Mouse (Mus musculus) forebrain, postnatal 0 days (tissue): ENCODE data around the gene Gcnt3. TPM values are rescaled to one million over a fixed set of nuclear protein-coding genes. Genes with fewer than 3 reads are reported as not detected.

Experiments used
- ATAC-seq: fragments of 200-750 bp; cut with Nextera tagmentation; 2 replicates; pipeline ENCODE4 v1.8.0; 2017; ENCODE audit warnings: mild to moderate bottlenecking, moderate library complexity
- DNase-seq: peaks from one replicate; pipeline ENCODE4 v3.0.0-alpha.2; 2015
- H3K27ac ChIP-seq: fragments of 300-500 bp; sonication (generic); 2 replicates; pipeline ENCODE4 v1.5.1; 2014; ENCODE audit warnings: low read depth, mild to moderate bottlenecking, antibody characterized with exemption, low read length, moderate library complexity, mixed read lengths
- H3K27me3 ChIP-seq: fragments of 300-500 bp; sonication (generic); 2 replicates; pipeline ENCODE4 v1.6.1; 2014; ENCODE audit warnings: mild to moderate bottlenecking, low read length, mixed read lengths; ENCODE audit not compliant: insufficient read depth
- H3K36me3 ChIP-seq: fragments of 300-500 bp; sonication (generic); 2 replicates; pipeline ENCODE4 v1.6.1; 2014; ENCODE audit warnings: mild to moderate bottlenecking, moderate library complexity; ENCODE audit not compliant: insufficient read depth
- H3K4me1 ChIP-seq: fragments of 300-500 bp; sonication (generic); 2 replicates; pipeline ENCODE4 v1.6.1; 2014; ENCODE audit warnings: antibody characterized with exemption; ENCODE audit not compliant: insufficient read depth
- H3K4me2 ChIP-seq: fragments of 300-500 bp; sonication (generic); 2 replicates; pipeline ENCODE4 v1.6.1; 2014; ENCODE audit warnings: low read depth, mild to moderate bottlenecking, moderate library complexity
- H3K4me3 ChIP-seq: fragments of 300-500 bp; sonication (generic); 2 replicates; pipeline ENCODE4 v1.5.1; 2014; ENCODE audit warnings: low read depth, low read length, mixed read lengths
- H3K9ac ChIP-seq: fragments of 300-500 bp; sonication (generic); 2 replicates; pipeline ENCODE4 v1.6.1; 2014; ENCODE audit warnings: mild to moderate bottlenecking
- H3K9me3 ChIP-seq: fragments of 300-500 bp; sonication (generic); 2 replicates; pipeline ENCODE4 v1.6.1; 2016; ENCODE audit warnings: low read length
- CTCF ChIP-seq: sonication (generic); IDR thresholded peaks from 2 replicates; pipeline ENCODE4 v1.5.1; 2016; ENCODE audit warnings: antibody characterized with exemption, control low read depth, low read depth
- WGBS: fragments of 180-500 bp; shearing (Covaris S2); extraction: QIAGEN DNeasy Blood & Tissue Kit; methylation state at CpG from one replicate; pipeline ENCODE4 v1.1.7; 2014; 5-methylcytosine and 5-hydroxymethylcytosine counted together
- polyA plus RNA-seq: library from polyadenylated mRNA; unstranded; fragments of >200 nt; fragmentation: Nextera tagmentation; extraction: Ambion mirVana; gene quantifications from 2 replicates; pipeline ENCODE4 v1.2.1, GENCODE M21; 2015
- total RNA-seq: library from RNA; depleted of rRNA; stranded (reverse); fragments of >200 nt; gene quantifications from 2 replicates; pipeline ENCODE4 v1.2.3, GENCODE M21; 2014

Gene Gcnt3
- total and polyA plus RNA-seq, 2 experiments from 2014 or later = not detected

- Histone ChIP-seq H3K27me3 (no peaks in the 10 kb centered on the region), H3K9me3 (no peaks in the 10 kb centered on the region), H3K27ac (no peak overlapping the region), H3K4me1 (0 out of 2 replicates have a peak, but pooled peaks cover 3% of the 10 kb centered on the region), H3K36me3 (peaks cover 46% of the 10 kb centered on the region), H3K9ac (no peak overlapping the region), H3K4me3 (no peak overlapping the region), H3K4me2 (no peak overlapping the region)
- no peak for TF ChIP-seq CTCF
- no peak for DNase-seq
- ATAC-seq = no peak
- 87% methylated on average over 14 of the region's 14 CpGs for WGBS
Measured at GRCm38 (mm10) chr9:70007506-70008248, 30.2 kb downstream of the Gcnt3 start.

DNA sequence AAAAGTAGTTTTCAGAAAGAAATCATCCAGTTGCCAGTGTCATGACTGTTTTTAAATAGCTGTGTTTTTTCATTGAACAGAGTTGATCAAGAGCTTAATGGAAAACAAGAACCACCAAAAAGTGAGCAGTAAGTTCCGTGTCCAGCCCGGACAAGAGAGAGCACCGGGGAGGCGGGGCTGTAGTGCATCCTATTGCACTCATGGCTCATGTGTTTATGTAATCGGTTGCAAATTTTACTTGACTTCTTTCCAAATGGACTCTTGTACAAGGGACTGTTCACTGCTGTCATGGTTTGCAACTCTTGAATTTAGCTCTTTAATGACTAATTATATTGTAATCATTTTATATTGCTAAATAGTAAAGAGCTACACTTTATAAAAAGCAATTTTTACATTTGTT is 30.9 kb downstream of the Gcnt3 start:
- WGBS = 92% methylated on average over 5 of the region's 5 CpGs
- no peak overlapping the region for H3K4me3 ChIP-seq
- no peak overlapping the region for H3K9ac ChIP-seq
- TF ChIP-seq CTCF = no peak
- no peak for ATAC-seq
- H3K27ac ChIP-seq = no peak overlapping the region
- no peak for DNase-seq
- H3K36me3 ChIP-seq = peaks cover 52% of the 10 kb centered on the region
- 0 out of 2 replicates have a peak, but pooled peaks cover 1% of the 10 kb centered on the region for H3K4me1 ChIP-seq
- H3K4me2 ChIP-seq = no peak overlapping the region
- H3K27me3 ChIP-seq = no peaks in the 10 kb centered on the region
- no peaks in the 10 kb centered on the region for H3K9me3 ChIP-seq

DNA sequence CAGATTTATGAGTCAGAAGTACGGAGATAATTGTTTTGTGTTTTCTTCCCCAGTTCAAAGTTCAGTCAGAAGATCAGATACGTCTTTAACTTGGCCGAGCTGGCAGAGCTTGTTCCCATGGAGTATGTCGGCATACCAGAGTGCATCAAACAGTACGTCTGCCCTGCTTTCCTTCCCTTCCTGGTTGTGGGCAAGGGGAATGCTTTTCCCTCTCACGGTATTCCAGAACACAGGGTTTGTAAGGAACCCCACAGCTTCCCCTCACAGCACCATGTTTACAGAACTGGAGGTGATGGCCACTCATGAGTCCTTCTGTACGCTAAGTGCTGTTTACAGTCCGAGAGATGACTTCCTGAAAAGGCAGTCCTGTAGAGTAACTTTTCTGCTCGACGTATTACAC is 34.4 kb downstream of the Gcnt3 start:
- DNase-seq (no peak), ATAC-seq (no peak)
- no peak overlapping the region for H3K9ac ChIP-seq
- TF ChIP-seq CTCF = no peak
- WGBS = 93% methylated on average over 10 of the region's 10 CpGs
- H3K27me3 ChIP-seq = no peaks in the 10 kb centered on the region
- H3K4me2 ChIP-seq = no peak overlapping the region
- H3K9me3 ChIP-seq = no peaks in the 10 kb centered on the region
- peaks cover 62% of the 10 kb centered on the region for H3K36me3 ChIP-seq
- H3K27ac ChIP-seq = no peak overlapping the region
- H3K4me1 ChIP-seq = no peaks in the 10 kb centered on the region
- no peak overlapping the region for H3K4me3 ChIP-seq

DNA sequence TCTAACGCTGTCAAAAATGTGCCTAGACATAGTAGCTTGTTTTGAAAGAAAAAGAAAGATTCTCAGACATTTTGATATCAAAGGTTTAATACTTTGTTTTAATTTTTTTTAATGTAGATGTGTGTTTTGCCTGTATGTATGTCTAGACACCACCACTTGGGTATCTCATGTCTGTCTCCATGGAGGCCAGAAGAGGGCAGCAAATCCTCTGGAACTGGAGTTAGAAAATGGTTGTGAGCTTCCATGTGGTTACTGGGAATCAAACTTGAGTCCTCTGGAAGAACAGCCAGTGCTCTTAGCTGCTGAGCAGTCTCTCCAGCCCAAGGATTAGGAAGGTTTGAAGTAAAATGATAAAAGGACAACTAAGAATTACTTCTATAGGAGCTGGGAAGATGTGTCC is 38.6 kb downstream of the Gcnt3 start:
- Histone ChIP-seq H3K27ac (no peak overlapping the region), H3K4me3 (no peak overlapping the region), H3K27me3 (no peaks in the 10 kb centered on the region), H3K36me3 (peaks cover 70% of the 10 kb centered on the region), H3K4me1 (no peaks in the 10 kb centered on the region), H3K9me3 (no peaks in the 10 kb centered on the region), H3K9ac (no peak overlapping the region), H3K4me2 (no peak overlapping the region)
- DNase-seq (no peak), ATAC-seq (no peak)
- WGBS = 93% methylated on average over 1 of the region's 1 CpGs
- TF ChIP-seq CTCF = peak; percentile 23; the same call in 1 of the 2 replicates

DNA sequence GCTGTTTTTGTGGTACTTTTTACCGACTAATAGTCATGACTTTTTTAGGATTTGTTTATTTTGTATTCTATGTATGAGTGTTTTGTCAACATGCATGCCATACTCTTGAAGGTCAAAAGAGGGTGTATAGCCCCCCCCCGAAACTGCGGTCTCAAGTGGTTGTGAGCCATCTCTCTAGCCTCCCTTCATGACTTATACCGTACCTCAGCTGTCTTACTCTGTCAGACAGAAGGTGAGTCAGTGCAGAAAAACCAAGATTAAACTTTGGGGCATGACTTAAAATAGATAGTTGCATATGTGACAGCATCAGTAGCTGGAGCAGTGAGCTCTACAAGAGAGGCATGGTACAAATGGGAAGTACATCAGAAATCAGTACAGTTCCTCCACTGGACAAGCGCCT is 43.3 kb downstream of the Gcnt3 start:
- ATAC-seq (no peak), DNase-seq (no peak)
- TF ChIP-seq CTCF = no peak
- H3K4me2 ChIP-seq = no peak overlapping the region
- H3K4me1 ChIP-seq = peaks cover 8% of the 10 kb centered on the region; the same call in 1 of the 2 replicates
- no peak overlapping the region for H3K4me3 ChIP-seq
- no peaks in the 10 kb centered on the region for H3K9me3 ChIP-seq
- no peak overlapping the region for H3K9ac ChIP-seq
- H3K27ac ChIP-seq = no peak overlapping the region
- no peaks in the 10 kb centered on the region for H3K27me3 ChIP-seq
- 89% methylated on average over 5 of the region's 5 CpGs for WGBS
- peaks cover 40% of the 10 kb centered on the region for H3K36me3 ChIP-seq

GRCm38 (mm10) chr9:69993479-69993878 is 44.4 kb downstream of the Gcnt3 start:
- H3K36me3 ChIP-seq = peaks cover 30% of the 10 kb centered on the region
- DNase-seq = no peak
- TF ChIP-seq CTCF = no peak
- no peak overlapping the region for H3K4me2 ChIP-seq
- WGBS = 88% methylated on average over 1 of the region's 1 CpGs
- no peak overlapping the region for H3K27ac ChIP-seq
- no peak overlapping the region for H3K4me3 ChIP-seq
- no peaks in the 10 kb centered on the region for H3K9me3 ChIP-seq
- H3K9ac ChIP-seq = no peak overlapping the region
- no peaks in the 10 kb centered on the region for H3K27me3 ChIP-seq
- no peak for ATAC-seq
- H3K4me1 ChIP-seq = peaks cover 8% of the 10 kb centered on the region; the same call in 1 of the 2 replicates

DNA sequence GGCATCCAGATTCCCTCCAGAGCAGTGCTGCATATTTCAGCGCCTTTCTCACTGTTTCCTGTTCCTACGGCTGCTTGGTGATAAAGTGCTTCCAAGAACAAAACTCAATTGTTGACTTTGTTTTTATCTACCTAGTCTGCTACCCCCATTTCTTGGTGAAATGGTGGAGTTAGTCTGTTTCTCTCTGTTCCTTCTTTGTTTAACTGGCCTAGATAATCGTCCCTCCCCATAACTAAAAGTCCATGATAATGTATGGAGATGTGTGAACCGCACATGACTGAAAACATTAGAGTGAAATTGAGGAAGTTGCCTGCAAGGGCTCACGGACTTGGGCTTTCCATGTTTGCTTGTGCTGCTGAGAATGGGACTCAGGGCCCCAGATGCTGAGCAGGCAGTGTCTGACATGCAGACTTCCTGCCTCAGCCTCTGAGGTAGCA is 45.0 kb downstream of the Gcnt3 start:
- WGBS = 79% methylated on average over 5 of the region's 5 CpGs
- Histone ChIP-seq H3K9me3 (no peaks in the 10 kb centered on the region), H3K27ac (no peak overlapping the region), H3K4me2 (no peak overlapping the region), H3K4me3 (no peak overlapping the region), H3K4me1 (peaks cover 8% of the 10 kb centered on the region; the same call in 1 of the 2 replicates), H3K36me3 (peaks cover 27% of the 10 kb centered on the region), H3K9ac (no peak overlapping the region), H3K27me3 (no peaks in the 10 kb centered on the region)
- DNase-seq (no peak), ATAC-seq (no peak)
- no peak for TF ChIP-seq CTCF
